Mouse (Mus musculus) hindbrain, embryonic 10.5 days (tissue): ENCODE data around the gene Cdsn. TPM values are rescaled to one million over a fixed set of nuclear protein-coding genes. Genes with fewer than 3 reads are reported as not detected.

ENCODE experiments used
- DNase-seq: peaks from one replicate; pipeline ENCODE4 v3.0.0-alpha.2; 2017; ENCODE audit warnings: low spot score
- H3K27ac ChIP-seq: fragments of 300-500 bp; sonication (generic); 2 replicates; pipeline ENCODE4 v1.5.1; 2016; ENCODE audit warnings: mild to moderate bottlenecking, moderate library complexity
- H3K27me3 ChIP-seq: fragments of 300-500 bp; sonication (generic); 2 replicates; pipeline ENCODE4 v1.6.1; 2016; ENCODE audit warnings: mild to moderate bottlenecking; ENCODE audit not compliant: poor library complexity, insufficient read depth, severe bottlenecking
- H3K36me3 ChIP-seq: fragments of 300-500 bp; sonication (generic); 2 replicates; pipeline ENCODE4 v1.6.1; 2016; ENCODE audit warnings: mild to moderate bottlenecking, moderate library complexity
- H3K4me1 ChIP-seq: fragments of 300-500 bp; sonication (generic); replicated peaks from 2 replicates; pipeline ENCODE4 v1.6.1; 2016; ENCODE audit warnings: mild to moderate bottlenecking
- H3K4me3 ChIP-seq: fragments of 300-500 bp; sonication (generic); 2 replicates; pipeline ENCODE4 v1.5.1; 2016; ENCODE audit warnings: mild to moderate bottlenecking, moderate library complexity
- H3K9me3 ChIP-seq: fragments of 300-500 bp; sonication (generic); 2 replicates; pipeline ENCODE4 v1.6.1; 2016; ENCODE audit warnings: mild to moderate bottlenecking, moderate library complexity
- WGBS: fragments of 180-500 bp; shearing (Covaris S2); methylation state at CpG from one replicate; pipeline ENCODE4 v1.1.7; 2016; 5-methylcytosine and 5-hydroxymethylcytosine counted together
- polyA plus RNA-seq: library from polyadenylated mRNA; unstranded; fragments of >200 nt; fragmentation: Nextera tagmentation; extraction: Ambion mirVana; gene quantifications from 2 replicates; pipeline ENCODE4 v1.2.1, GENCODE M21; 2016

Gene Cdsn
- polyA plus RNA-seq, 1 experiment from 2014 or later: 0.10 TPM

DNA sequence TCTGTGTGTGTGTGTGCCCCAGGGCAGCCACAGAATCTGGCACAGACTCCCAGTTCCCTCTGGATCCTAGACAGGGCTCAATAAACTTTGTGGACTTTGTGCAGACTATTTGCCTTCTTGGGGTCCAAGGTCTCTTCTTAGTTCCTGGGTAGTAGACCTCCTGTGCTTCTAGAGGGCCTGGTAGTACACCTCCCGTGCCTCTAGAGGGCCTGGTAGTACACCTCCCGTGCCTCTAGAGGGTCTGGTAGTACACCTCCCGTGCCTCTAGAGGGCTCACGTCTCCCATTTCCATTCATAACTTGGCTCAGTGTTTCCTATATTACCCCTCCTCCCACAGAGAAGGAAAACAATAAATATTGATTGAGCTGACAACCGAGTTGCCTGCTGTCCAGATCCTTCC lies 4.9 kb downstream of the Cdsn start:
- WGBS: 34% methylated on average over 5 of the region's 5 CpGs
- Histone ChIP-seq H3K4me3 (no peak overlapping the region), H3K36me3 (no peaks in the 10 kb centered on the region), H3K4me1 (peaks cover 9% of the 10 kb centered on the region), H3K9me3 (no peaks in the 10 kb centered on the region), H3K27me3 (no peaks in the 10 kb centered on the region), H3K27ac (no peak overlapping the region)
- peak; percentile 60 for DNase-seq

GRCm38 (mm10) chr17:35557351-35557750 lies 5.4 kb downstream of the Cdsn start:
- Histone ChIP-seq H3K27me3 (no peaks in the 10 kb centered on the region), H3K4me3 (no peak overlapping the region), H3K27ac (no peak overlapping the region), H3K36me3 (no peaks in the 10 kb centered on the region), H3K4me1 (peaks cover 4% of the 10 kb centered on the region), H3K9me3 (no peaks in the 10 kb centered on the region)
- DNase-seq: no peak
- WGBS: 82% methylated on average over 9 of the region's 9 CpGs

DNA sequence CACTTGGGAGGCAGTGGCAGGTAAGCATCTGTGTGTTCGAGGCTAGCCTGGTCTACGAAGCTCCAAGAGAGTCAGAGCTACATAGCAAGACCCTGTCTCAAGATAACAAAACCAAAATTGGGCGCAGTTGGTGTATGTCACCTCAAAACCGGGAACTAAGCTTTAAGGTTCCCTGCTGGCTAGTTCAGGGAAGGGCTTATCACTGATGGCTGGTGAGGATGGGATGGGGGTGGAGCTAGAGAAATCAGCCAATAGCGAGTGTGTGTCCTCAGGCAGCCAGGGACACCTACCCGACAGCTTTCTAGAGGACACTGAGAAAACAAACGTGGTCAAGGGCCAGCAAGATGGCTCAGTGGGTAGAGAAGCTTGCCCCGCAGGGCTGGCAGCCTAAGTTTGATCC lies 6.3 kb downstream of the Cdsn start:
- DNase-seq: no peak
- 64% methylated on average over 8 of the region's 8 CpGs for WGBS
- Histone ChIP-seq H3K27me3 (no peaks in the 10 kb centered on the region), H3K9me3 (no peaks in the 10 kb centered on the region), H3K27ac (no peak overlapping the region), H3K4me1 (peaks cover 4% of the 10 kb centered on the region), H3K4me3 (no peak overlapping the region), H3K36me3 (no peaks in the 10 kb centered on the region)

GRCm38 (mm10) chr17:35567150-35567549 lies 15.2 kb downstream of the Cdsn start, which contains the start of gene 2300002M23Rik:
2300002M23Rik (plus strand) TSS chr17:35567450.
- H3K27ac ChIP-seq: no peak within 1 kb of the TSS

DNA sequence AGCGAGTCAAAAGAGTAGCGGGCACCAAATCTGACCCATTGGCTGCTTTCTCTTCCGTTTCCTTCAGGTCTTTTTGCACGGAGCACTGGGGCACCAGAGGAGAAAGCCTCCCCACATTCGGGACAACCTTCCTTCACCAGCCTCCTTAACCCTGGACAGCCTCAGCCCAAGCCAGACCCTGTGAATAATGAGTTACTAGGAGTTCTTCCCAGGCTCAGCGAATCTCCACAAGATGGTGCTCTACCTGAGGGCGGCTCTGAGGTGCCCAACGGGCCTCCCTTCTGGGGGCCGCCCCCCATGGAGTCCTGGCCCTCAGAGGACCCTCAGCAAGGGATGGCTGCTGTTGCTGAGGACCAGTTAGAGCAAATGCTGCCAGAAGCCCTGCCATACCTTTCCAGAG lies 15.8 kb downstream of the Cdsn start:
- 17% methylated on average over 9 of the region's 9 CpGs for WGBS

More at GRCm38 (mm10) chr17:35567150-35567549, 15.2 kb downstream of the Cdsn start, which contains the start of gene 2300002M23Rik:
- 58% methylated on average over 3 of the region's 3 CpGs for WGBS
- peaks cover 22% of the 10 kb centered on the region for H3K4me1 ChIP-seq
- H3K27me3 ChIP-seq: peaks cover 43% of the 10 kb centered on the region
- DNase-seq: no peak
- H3K4me3 ChIP-seq: no peak within 1 kb of the TSS
- H3K36me3 ChIP-seq: no peaks in the 10 kb centered on the region
- H3K9me3 ChIP-seq: 0 out of 2 replicates have a peak, but pooled peaks cover 3% of the 10 kb centered on the region

GRCm38 (mm10) chr17:35569091-35569944 lies 17.4 kb downstream of the Cdsn start:
- Histone ChIP-seq H3K27ac (peak overlapping the region; percentile 81), H3K9me3 (0 out of 2 replicates have a peak, but pooled peaks cover 3% of the 10 kb centered on the region), H3K4me1 (peaks cover 22% of the 10 kb centered on the region), H3K36me3 (no peaks in the 10 kb centered on the region), H3K4me3 (peak overlapping the region; percentile 47), H3K27me3 (peaks cover 43% of the 10 kb centered on the region)
- WGBS: 3% methylated on average over 28 of the region's 28 CpGs
- DNase-seq: peak; percentile 61

More for the DNA sequence above, 15.8 kb downstream of the Cdsn start:
- no peak overlapping the region for H3K27ac ChIP-seq
- H3K36me3 ChIP-seq: no peaks in the 10 kb centered on the region
- no peak for DNase-seq
- peaks cover 22% of the 10 kb centered on the region for H3K4me1 ChIP-seq
- peaks cover 43% of the 10 kb centered on the region for H3K27me3 ChIP-seq
- H3K9me3 ChIP-seq: 0 out of 2 replicates have a peak, but pooled peaks cover 3% of the 10 kb centered on the region
- no peak overlapping the region for H3K4me3 ChIP-seq

DNA sequence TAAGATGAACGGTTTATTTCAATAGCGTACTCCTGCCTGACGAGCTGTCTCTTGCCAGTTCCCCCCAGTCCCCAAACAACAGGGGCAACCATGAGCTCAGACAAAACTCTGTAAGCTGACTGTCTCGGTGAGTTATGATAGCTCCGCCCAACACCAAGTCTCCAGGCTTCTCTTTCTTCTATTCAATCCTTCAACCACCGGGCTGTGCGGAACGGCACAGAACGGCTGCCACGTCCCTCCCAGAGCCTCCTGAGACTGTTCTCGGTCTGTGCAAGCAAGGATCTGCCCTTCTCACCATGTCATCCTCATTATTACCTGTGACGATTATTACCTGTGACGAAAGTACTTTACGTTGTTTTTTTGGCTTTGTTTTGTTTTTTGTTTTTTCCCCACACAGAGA lies 18.9 kb downstream of the Cdsn start:
- WGBS: 80% methylated on average over 14 of the region's 14 CpGs
- H3K27ac ChIP-seq: no peak overlapping the region

DNA sequence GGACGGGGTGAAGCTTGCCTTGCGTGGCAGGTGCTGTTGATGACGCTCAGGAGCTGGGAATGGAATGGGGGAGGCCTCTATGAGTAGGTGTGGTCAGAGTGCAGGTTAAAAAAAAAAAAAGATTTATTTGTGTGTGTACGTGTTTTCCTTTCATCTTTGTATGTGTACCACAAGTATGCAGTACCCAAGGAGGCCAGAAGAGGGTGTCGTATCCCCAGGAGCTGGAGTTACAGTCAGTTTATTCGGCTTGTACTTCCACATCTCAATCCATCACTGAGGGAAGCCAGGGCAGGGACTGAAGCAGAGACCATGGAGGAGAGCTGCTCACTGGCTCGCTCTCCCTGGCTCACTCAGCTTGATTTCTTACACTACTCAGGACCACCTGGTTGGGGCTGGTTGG lies 19.5 kb downstream of the Cdsn start:
- H3K27me3 ChIP-seq: peaks cover 56% of the 10 kb centered on the region
- no peak for DNase-seq
- H3K36me3 ChIP-seq: no peaks in the 10 kb centered on the region
- WGBS: 96% methylated on average over 7 of the region's 7 CpGs
- no peak overlapping the region for H3K27ac ChIP-seq
- H3K9me3 ChIP-seq: 0 out of 2 replicates have a peak, but pooled peaks cover 3% of the 10 kb centered on the region
- no peak overlapping the region for H3K4me3 ChIP-seq
- H3K4me1 ChIP-seq: peaks cover 22% of the 10 kb centered on the region

More for the DNA sequence above, 18.9 kb downstream of the Cdsn start:
- no peak for DNase-seq
- H3K27me3 ChIP-seq: peaks cover 51% of the 10 kb centered on the region
- H3K4me3 ChIP-seq: no peak overlapping the region
- 0 out of 2 replicates have a peak, but pooled peaks cover 3% of the 10 kb centered on the region for H3K9me3 ChIP-seq
- peaks cover 22% of the 10 kb centered on the region for H3K4me1 ChIP-seq
- H3K36me3 ChIP-seq: no peaks in the 10 kb centered on the region

GRCm38 (mm10) chr17:35578211-35578610 lies 26.3 kb downstream of the Cdsn start:
- Histone ChIP-seq H3K9me3 (no peaks in the 10 kb centered on the region), H3K4me3 (no peak overlapping the region), H3K27me3 (peaks cover 13% of the 10 kb centered on the region; the same call in 1 of the 2 replicates), H3K36me3 (no peaks in the 10 kb centered on the region), H3K27ac (no peak overlapping the region), H3K4me1 (no peaks in the 10 kb centered on the region)
- peak; percentile 78 for DNase-seq
- 15% methylated on average over 6 of the region's 6 CpGs for WGBS

- DNase-seq: no peak
- H3K36me3 ChIP-seq: no peaks in the 10 kb centered on the region
- peaks cover 3% of the 10 kb centered on the region; the same call in 1 of the 2 replicates for H3K9me3 ChIP-seq
- peaks cover 4% of the 10 kb centered on the region for H3K4me1 ChIP-seq
- no peak overlapping the region for H3K4me3 ChIP-seq
- no peak overlapping the region for H3K27ac ChIP-seq
- no peaks in the 10 kb centered on the region for H3K27me3 ChIP-seq
- 96% methylated on average over 1 of the region's 1 CpGs for WGBS
Observed at GRCm38 (mm10) chr17:35582900-35583299, 31.0 kb downstream of the Cdsn start.

- Histone ChIP-seq H3K27me3 (no peaks in the 10 kb centered on the region), H3K9me3 (peaks cover 3% of the 10 kb centered on the region; the same call in 1 of the 2 replicates), H3K4me3 (0 out of 2 replicates have a peak overlapping the region, but pooled peaks have one; percentile 11), H3K27ac (no peak overlapping the region), H3K4me1 (peaks cover 7% of the 10 kb centered on the region), H3K36me3 (no peaks in the 10 kb centered on the region)
- WGBS: 17% methylated on average over 16 of the region's 16 CpGs
- DNase-seq: peak; percentile 81
Observed at GRCm38 (mm10) chr17:35584330-35584937, 32.5 kb downstream of the Cdsn start.

DNA sequence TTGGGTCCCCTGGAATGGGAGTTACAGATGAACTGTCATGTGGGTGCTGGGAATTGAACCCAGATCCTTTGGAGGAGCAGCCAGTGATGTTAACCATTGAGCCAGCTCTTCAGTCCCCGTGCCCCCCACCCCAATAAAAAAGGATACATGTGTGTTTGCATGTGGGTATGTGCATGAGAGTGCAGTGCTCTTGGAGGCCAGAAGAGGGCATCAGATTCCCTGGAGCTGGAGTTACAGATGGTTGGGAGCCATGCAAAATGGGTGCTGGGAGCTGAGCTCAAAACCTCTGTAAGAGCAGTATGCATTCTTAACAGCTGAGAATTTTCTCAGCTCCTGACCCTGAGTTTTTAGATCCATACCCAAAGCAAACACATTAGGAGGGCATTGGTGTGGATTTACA lies 35.4 kb downstream of the Cdsn start:
- no peaks in the 10 kb centered on the region for H3K36me3 ChIP-seq
- DNase-seq: no peak
- WGBS: 89% methylated on average over 1 of the region's 1 CpGs
- no peaks in the 10 kb centered on the region for H3K27me3 ChIP-seq
- H3K27ac ChIP-seq: no peak overlapping the region
- peaks cover 7% of the 10 kb centered on the region for H3K4me1 ChIP-seq
- no peak overlapping the region for H3K4me3 ChIP-seq
- peaks cover 3% of the 10 kb centered on the region; the same call in 1 of the 2 replicates for H3K9me3 ChIP-seq

DNA sequence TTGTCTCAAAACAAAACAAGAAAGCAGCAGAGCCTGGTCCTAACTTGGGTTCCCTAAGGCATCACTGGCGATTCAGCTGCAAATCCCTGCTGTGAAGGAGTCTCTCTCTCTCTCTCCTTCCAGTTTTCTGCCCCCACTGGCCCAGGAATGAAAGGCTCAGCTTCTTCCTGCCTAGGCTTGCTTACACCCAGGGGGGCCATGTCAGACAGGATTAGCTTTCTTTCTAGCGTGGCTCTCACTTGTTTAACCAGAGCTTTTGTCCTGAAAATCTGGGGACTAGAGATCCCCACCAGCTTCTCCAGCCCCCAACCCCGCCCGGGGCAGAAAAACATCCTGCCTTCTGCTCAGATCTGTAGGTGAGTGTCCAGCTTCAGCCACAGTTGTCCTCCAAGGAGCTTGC lies 36.5 kb downstream of the Cdsn start:
- Histone ChIP-seq H3K4me1 (peaks cover 7% of the 10 kb centered on the region), H3K27ac (no peak overlapping the region), H3K27me3 (no peaks in the 10 kb centered on the region), H3K9me3 (peaks cover 3% of the 10 kb centered on the region; the same call in 1 of the 2 replicates), H3K36me3 (no peaks in the 10 kb centered on the region), H3K4me3 (no peak overlapping the region)
- DNase-seq: no peak
- 13% methylated on average over 4 of the region's 4 CpGs for WGBS
